Mouse (Mus musculus) ovary, adult 10 weeks (tissue): ENCODE data around the gene Irf6. TPM values are rescaled to one million over a fixed set of nuclear protein-coding genes. Genes with fewer than 3 reads are reported as not detected.

Experiments used
- polyA plus RNA-seq: library from polyadenylated mRNA; stranded (reverse); fragments of 350-450 nt; fragmentation: Illumina TruSeq; extraction: RNeasy Lipid Tissue Mini Kit (QIAGEN cat#74804); gene quantifications from one replicate; pipeline ENCODE4 v1.2.3, GENCODE M21; 2014

Irf6 gene
- 22.8 TPM for polyA plus RNA-seq

GRCm38 (mm10) chr1:193152872-193153271 lies at the start of gene Irf6:
TSS of gene Irf6 (plus strand) at chr1:193153111.

GRCm38 (mm10) chr1:193129786-193130455 lies 23.0 kb upstream of the Irf6 start, which contains the start of gene Diexf:
TSS of gene Diexf (minus strand) at chr1:193130272.

GRCm38 (mm10) chr1:193167746-193168145 lies 14.8 kb downstream of the Irf6 start, which contains the start of gene A130010J15Rik:
TSS of gene A130010J15Rik (plus strand) at chr1:193168046.

GRCm38 (mm10) chr1:193201383-193201778 lies 48.5 kb downstream of the Irf6 start, which contains the start of gene Traf3ip3:
TSS of gene Traf3ip3 (minus strand) at chr1:193201703.

GRCm38 (mm10) chr1:193207503-193207902 lies 54.6 kb downstream of the Irf6 start, which contains the start of gene Lamb3:
TSS of gene Lamb3 (plus strand) at chr1:193207699.

Other genes with a start within 250 kb of the Irf6 start
- 21.7 TPM for gene Syt14, start 117.3 kb upstream of the Irf6 start, polyA plus RNA-seq
- gene Diexf, start 22.8 kb upstream of the Irf6 start, polyA plus RNA-seq: 31.1 TPM
- gene A130010J15Rik, start 14.9 kb downstream of the Irf6 start, polyA plus RNA-seq: 11.9 TPM
- gene Traf3ip3, start 48.6 kb downstream of the Irf6 start, polyA plus RNA-seq: 0.26 TPM
- not detected for gene Lamb3, start 54.6 kb downstream of the Irf6 start, polyA plus RNA-seq
- 9.9 TPM for gene Hsd11b1, start 111.0 kb downstream of the Irf6 start, polyA plus RNA-seq
- not detected for gene G0s2, start 120.1 kb downstream of the Irf6 start, polyA plus RNA-seq
- 0.31 TPM for gene Camk1g, start 217.2 kb downstream of the Irf6 start, polyA plus RNA-seq